1 mouse cellular context compared by ENCODE assay signal in genomic region chr10:75832272-75832895, GRCm38 (mm10).
TF ChIP-seq lines count a peak whose summit lies in the region.

No protein-coding gene starts in this region.

TF ChIP-seq in CH12.LX, 34 proteins besides CTCF, POLR2A, EP300 and RAD21:
- TF ChIP-seq ZMIZ1 (IDR thresholded peaks at IDR 0.05; ENCODE audit: low read depth, low read length), result no peak
- TF ChIP-seq MXI1 (IDR thresholded peaks at IDR 0.05; ENCODE audit: low read depth, low read length), result no peak
- TF ChIP-seq JUND (conservative IDR thresholded peaks at IDR 0.05; ENCODE audit: low read depth, low read length), result no peak; the same call in 1 of the 2 replicates
- TF ChIP-seq IRF4 (IDR thresholded peaks at IDR 0.05; ENCODE audit: low read depth, low read length), result peak; percentile 67; the same call in 1 of the 2 replicates
- TF ChIP-seq SMC3 (IDR thresholded peaks at IDR 0.05; ENCODE audit: low read depth, low read length), result peak; percentile 99
- TF ChIP-seq POLR2AphosphoS2 (IDR thresholded peaks at IDR 0.05; ENCODE audit: low read depth, low read length), result no peak
- no peak for TF ChIP-seq RCOR1 (conservative IDR thresholded peaks at IDR 0.05; ENCODE audit: low read depth, low read length)
- peak; percentile 28; the same call in 1 of the 2 replicates for TF ChIP-seq ELF1 (IDR thresholded peaks at IDR 0.05; ENCODE audit: low read depth, low read length)
- TF ChIP-seq MEF2A (IDR thresholded peaks at IDR 0.05; ENCODE audit: borderline replicate concordance, low read depth, low read length), result peak; percentile 69; the same call in 1 of the 2 replicates
- TF ChIP-seq ETS1 (conservative IDR thresholded peaks at IDR 0.05; ENCODE audit: low read depth, low read length), result no peak
- TF ChIP-seq GABPA (IDR thresholded peaks at IDR 0.05; ENCODE audit: insufficient replicate concordance, low read depth, low read length), result no peak
- TF ChIP-seq KAT2A (IDR thresholded peaks at IDR 0.05; ENCODE audit: insufficient replicate concordance, low read length), result no peak
- TF ChIP-seq MAFK (IDR thresholded peaks at IDR 0.05; ENCODE audit: insufficient replicate concordance, low read length), result no peak
- TF ChIP-seq JUN (IDR thresholded peaks at IDR 0.05; ENCODE audit: insufficient read depth, low read depth, low read length), result no peak
- no peak for TF ChIP-seq CHD2 (IDR thresholded peaks at IDR 0.05; ENCODE audit: low read length)
- no peak for TF ChIP-seq TBP (conservative IDR thresholded peaks at IDR 0.05; ENCODE audit: low read depth, low read length)
- peak; percentile 58; the same call in 1 of the 2 replicates for TF ChIP-seq TCF12 (IDR thresholded peaks at IDR 0.05; ENCODE audit: low read depth, low read length)
- TF ChIP-seq HCFC1 (IDR thresholded peaks at IDR 0.05; ENCODE audit: low read depth, low read length), result 0 out of 2 replicates have a peak, but pooled peaks have one; percentile 26
- TF ChIP-seq E2F4 (IDR thresholded peaks at IDR 0.05; ENCODE audit: insufficient replicate concordance, low read depth, low read length), result no peak
- TF ChIP-seq PAX5 (IDR thresholded peaks at IDR 0.05; ENCODE audit: low read length), result no peak
- 0 out of 2 replicates have a peak, but pooled peaks have one; percentile 31 for TF ChIP-seq MAZ (IDR thresholded peaks at IDR 0.05; ENCODE audit: low read depth, low read length)
- TF ChIP-seq CHD1 (IDR thresholded peaks at IDR 0.05; ENCODE audit: low read depth, low read length), result no peak
- no peak for TF ChIP-seq ZKSCAN1 (IDR thresholded peaks at IDR 0.05; ENCODE audit: borderline replicate concordance, low read depth, low read length)
- no peak; the same call in 1 of the 2 replicates for TF ChIP-seq MAX (IDR thresholded peaks at IDR 0.05; ENCODE audit: low read length)
- TF ChIP-seq SIN3A (IDR thresholded peaks at IDR 0.05; ENCODE audit: low read length), result peak; percentile 81; the same call in 1 of the 2 replicates
- no peak; the same call in 1 of the 2 replicates for TF ChIP-seq MYC (IDR thresholded peaks at IDR 0.05; ENCODE audit: low read depth, low read length)
- TF ChIP-seq USF1 (IDR thresholded peaks at IDR 0.05; ENCODE audit: low read depth, low read length), result no peak
- TF ChIP-seq NRF1 (IDR thresholded peaks at IDR 0.05; ENCODE audit: low read depth, low read length), result 0 out of 2 replicates have a peak, but pooled peaks have one; percentile 9
- no peak for TF ChIP-seq ZNF384 (IDR thresholded peaks at IDR 0.05; ENCODE audit: low read depth, low read length)
- no peak for TF ChIP-seq USF2 (conservative IDR thresholded peaks at IDR 0.05; ENCODE audit: low read depth, low read length)
- TF ChIP-seq NELFE (IDR thresholded peaks at IDR 0.05; ENCODE audit: low read depth, low read length), result peak; percentile 74; the same call in 1 of the 2 replicates
- TF ChIP-seq UBTF (IDR thresholded peaks at IDR 0.05; ENCODE audit: low read depth, low read length), result 0 out of 2 replicates have a peak, but pooled peaks have one; percentile 29
- TF ChIP-seq ZC3H11A (IDR thresholded peaks at IDR 0.05; ENCODE audit: low read depth, low read length), result peak; percentile 82
- TF ChIP-seq BHLHE40 (IDR thresholded peaks at IDR 0.05; ENCODE audit: low read depth, low read length), result no peak
